ENCODE assay signal across 12 mouse cellular contexts in the genomic region with DNA sequence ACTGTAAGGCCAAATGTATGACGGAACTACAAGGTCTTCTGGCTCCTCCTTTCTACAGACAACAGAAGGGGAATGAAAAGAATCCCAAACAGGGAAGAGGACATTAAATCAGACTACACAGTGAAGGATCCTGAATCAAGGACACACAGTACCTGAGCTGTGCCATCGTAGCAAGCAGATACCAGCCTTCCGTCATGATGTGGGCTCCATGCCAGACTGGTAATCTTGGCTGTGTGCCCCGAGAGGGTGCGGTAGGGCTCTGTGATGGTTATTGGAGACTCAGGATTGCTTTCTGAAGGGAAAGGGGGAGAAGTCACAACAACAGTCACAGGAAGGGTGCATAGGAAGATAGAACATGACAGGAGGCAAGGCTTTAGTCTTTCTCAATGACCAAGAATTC. TPM values are rescaled to one million over a fixed set of nuclear protein-coding genes. Genes with fewer than 3 reads are reported as not detected.
A peak's percentile ranks its signal among the peaks of the same experiment; 100 is the strongest.
DNase-seq lines count a peak whose midpoint lies in the region; ATAC-seq and TF ChIP-seq lines count a peak whose summit lies in the region.
"Had no signal": no experiment of that assay in that cellular context is flagged by ENCODE, and none has a peak within 500 bp of the region (broad histone marks: within the 10 kb centered on the region; RNA-seq: fewer than 3 reads in every experiment).

No protein-coding gene starts in this region.

- ATAC-seq in kidney, embryonic 14.5 days (ENCODE audit: low FRiP score, low TSS enrichment), result no peak
- ATAC-seq in erythroblast, adult 5-6 weeks (replicated peaks; ENCODE audit: low FRiP score, poor library complexity, severe bottlenecking), result peak; percentile 80
- ATAC-seq: inflammation-experienced regulatory T-cells, adult 6 months had no signal

- H3K4me2 ChIP-seq in kidney, embryonic 14.5 days (replicated peaks; ENCODE audit: low read depth, low read length), result no peak overlapping the region
- H3K4me2 ChIP-seq: liver, embryonic 15.5 days had no signal

- H3K4me1 ChIP-seq in kidney, embryonic 14.5 days (ENCODE audit: control insufficient read depth, insufficient read depth, low read length), result no peaks in the 10 kb centered on the region
- H3K4me1 ChIP-seq: liver, embryonic 15.5 days had no signal

- H3K9me3 ChIP-seq in kidney, embryonic 14.5 days (ENCODE audit: control insufficient read depth, low read length), result no peaks in the 10 kb centered on the region
- H3K9me3 ChIP-seq: G1E; liver, embryonic 15.5 days had no signal

- TF ChIP-seq CTCF in layer of hippocampus, adult 2 months (conservative IDR thresholded peaks at IDR 0.05), result no peak

- DNase-seq in cerebellum, postnatal 14 days, result peak; percentile 58 to 81
- DNase-seq in cerebellum, adult 11-12 months, result no peak
- peak; percentile 10 for DNase-seq in kidney, adult 18-20 months
- peak; percentile 89 to 94 for DNase-seq in adrenal gland, adult (ENCODE audit: inconsistent age in 2 of 2, low spot score in 1 of 2)
- no peak for DNase-seq in layer of hippocampus, adult 2 months (ENCODE audit: low spot score in 2 of 2)
- no peak for DNase-seq in right cerebral cortex, postnatal 25 days
- DNase-seq: thymus, adult 18-20 months had no signal

- peaks cover 85% of the 10 kb centered on the region for H3K36me3 ChIP-seq in kidney, embryonic 14.5 days (ENCODE audit: control insufficient read depth, insufficient read depth, low read length)

- H3K4me3 ChIP-seq in kidney, embryonic 14.5 days (ENCODE audit: low read length), result no peak overlapping the region
- H3K4me3 ChIP-seq in layer of hippocampus, adult 2 months, result no peak overlapping the region
- H3K4me3 ChIP-seq: liver, embryonic 15.5 days had no signal

- no peaks in the 10 kb centered on the region for H3K27me3 ChIP-seq in kidney, embryonic 14.5 days (ENCODE audit: control insufficient read depth, insufficient read depth, low read length)
- H3K27me3 ChIP-seq: liver, embryonic 15.5 days had no signal

- no peak overlapping the region for H3K27ac ChIP-seq in kidney, embryonic 14.5 days (ENCODE audit: low read depth, low read length)
- no peak overlapping the region for H3K27ac ChIP-seq in layer of hippocampus, adult 2 months
- H3K27ac ChIP-seq: liver, embryonic 15.5 days had no signal

- WGBS in kidney, embryonic 14.5 days, result 97% methylated on average over 5 of the region's 5 CpGs

- no peak overlapping the region for H3K9ac ChIP-seq in kidney, embryonic 14.5 days (ENCODE audit: low read depth, low read length)
- H3K9ac ChIP-seq: liver, embryonic 15.5 days had no signal

RNA-seq across cellular contexts. Expression of gene Gemin5, which starts 22.1 kb away (rescaled TPM):
- polyA plus RNA-seq in kidney, embryonic 14.5 days (2014; fragmentation: Nextera tagmentation; extraction: Ambion mirVana), result 27.1 and 35.7 TPM in 2 replicates
- 2.9 and 3.1 TPM in 2 replicates for total RNA-seq in erythroblast, adult 5-6 weeks (2015; ENCODE audit: low replicate concordance)
- 2.0 and 3.6 TPM in 2 replicates for total RNA-seq in erythroblast, adult 5-6 weeks (2017; ENCODE audit: low replicate concordance)
- 10 to 100 TPM; 18.6 to 18.7 TPM for total RNA-seq in layer of hippocampus, adult 2 months (2021)

RNA-seq across cellular contexts. Expression of gene Mrpl22, which starts 25.2 kb away (rescaled TPM):
- 137 and 186 TPM in 2 replicates for polyA plus RNA-seq in kidney, embryonic 14.5 days (2014; fragmentation: Nextera tagmentation; extraction: Ambion mirVana)
- total RNA-seq in erythroblast, adult 5-6 weeks (2015; ENCODE audit: low replicate concordance), result 24.0 and 27.7 TPM in 2 replicates
- total RNA-seq in erythroblast, adult 5-6 weeks (2017; ENCODE audit: low replicate concordance), result 7.5 and 16.2 TPM in 2 replicates
- 10 to 100 TPM; 31.4 to 39.5 TPM for total RNA-seq in layer of hippocampus, adult 2 months (2021)

RNA-seq across cellular contexts. Expression of gene Cnot8, which starts 42.3 kb away (rescaled TPM):
- 62.0 and 89.1 TPM in 2 replicates for polyA plus RNA-seq in kidney, embryonic 14.5 days (2014; fragmentation: Nextera tagmentation; extraction: Ambion mirVana)
- total RNA-seq in erythroblast, adult 5-6 weeks (2015; ENCODE audit: low replicate concordance), result 17.8 and 22.3 TPM in 2 replicates
- 24.5 and 26.5 TPM in 2 replicates for total RNA-seq in erythroblast, adult 5-6 weeks (2017; ENCODE audit: low replicate concordance)
- 10 to 100 TPM; 56.0 to 57.7 TPM for total RNA-seq in layer of hippocampus, adult 2 months (2021)

RNA-seq across cellular contexts. Expression of gene Igtp, which starts 53.1 kb away (rescaled TPM):
- polyA plus RNA-seq in kidney, embryonic 14.5 days (2014; fragmentation: Nextera tagmentation; extraction: Ambion mirVana), result 3.3 and 4.2 TPM in 2 replicates
- 16.3 and 19.9 TPM in 2 replicates for total RNA-seq in erythroblast, adult 5-6 weeks (2015; ENCODE audit: low replicate concordance)
- total RNA-seq in erythroblast, adult 5-6 weeks (2017; ENCODE audit: low replicate concordance), result 21.7 and 22.6 TPM in 2 replicates
- total RNA-seq in layer of hippocampus, adult 2 months (2021), result 1 to 10 TPM; 1.5 to 1.9 TPM

RNA-seq across cellular contexts. Expression of gene Irgm2, which starts 53.2 kb away (rescaled TPM):
- 0.84 and 1.9 TPM in 2 replicates for polyA plus RNA-seq in kidney, embryonic 14.5 days (2014; fragmentation: Nextera tagmentation; extraction: Ambion mirVana)
- 17.7 and 21.3 TPM in 2 replicates for total RNA-seq in erythroblast, adult 5-6 weeks (2015; ENCODE audit: low replicate concordance)
- total RNA-seq in erythroblast, adult 5-6 weeks (2017; ENCODE audit: low replicate concordance), result 24.0 and 26.5 TPM in 2 replicates
- total RNA-seq in layer of hippocampus, adult 2 months (2021), result 1 to 10 TPM; 1.7 to 2.3 TPM

Comparison
In these comparisons a context has a peak if more than half of its experiments do, and no peak if none do; other contexts are left out.
1. DNase-seq: peak in cerebellum, postnatal 14 days (2 of 2), kidney, adult 18-20 months (single experiment) and adrenal gland, adult (2 of 2); none in cerebellum, adult 11-12 months (single experiment), layer of hippocampus, adult 2 months (0 of 2) and right cerebral cortex, postnatal 25 days (single experiment).
2. RNA of gene Gemin5, which starts 22.1 kb away (total RNA-seq): 18.6 to 18.7 TPM in layer of hippocampus, adult 2 months; 2.0 to 3.6 TPM in erythroblast, adult 5-6 weeks; every median in the first group is over 4 times any median in the second.